Mouse (Mus musculus): ENCODE measurements around the gene Bank1.

- TF ChIP-seq CTCF (IDR thresholded peaks at IDR 0.05; ENCODE audit: borderline replicate concordance, insufficient read depth, low read length), result no peak
- TF ChIP-seq POLR2A (IDR thresholded peaks at IDR 0.05; ENCODE audit: low read depth, low read length), result no peak
These were observed 74.3 kb downstream of the Bank1 start for GRCm38 (mm10) chr3:136251578-136251977.
